Mouse (Mus musculus) large intestine, adult 2 months (tissue): ENCODE measurements at regions not wholly inside any gene's neighbourhood (a gene's known extent, or its start where the extent isn't known, plus 50 kb on each side); places are given as distances from the start of the nearest gene placed in this dataset.

Experiments
- DNase-seq: peaks from one replicate; pipeline ENCODE4 v3.0.0-alpha.2; 2012; ENCODE audit warnings: low read depth, low spot score
- WGBS: fragments of 180-500 bp; shearing (Covaris S2); methylation state at CpG from one replicate; pipeline ENCODE4 v1.1.7; 2018; 5-methylcytosine and 5-hydroxymethylcytosine counted together

DNA sequence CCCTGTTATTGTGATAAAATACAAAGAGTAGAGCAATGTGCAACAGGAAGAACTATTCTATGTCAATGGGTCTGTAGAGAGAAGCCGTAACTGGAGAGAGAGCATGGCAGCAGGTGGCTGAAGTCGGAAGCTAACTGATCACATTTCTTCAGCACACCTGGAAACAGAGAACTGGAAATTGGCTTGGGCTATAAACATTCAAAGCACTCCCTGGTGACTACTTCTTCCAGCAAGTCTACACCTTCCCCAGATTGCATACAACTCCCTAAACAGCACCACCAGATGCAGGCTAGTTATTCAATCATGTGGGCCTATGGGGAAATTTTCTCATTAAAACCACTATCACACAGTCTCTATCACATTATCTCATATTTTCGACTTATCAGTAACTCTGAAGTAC is 413.4 kb downstream of the Basp1 start:
- DNase-seq, result no peak
- 80% methylated on average over 3 of the region's 3 CpGs for WGBS

DNA sequence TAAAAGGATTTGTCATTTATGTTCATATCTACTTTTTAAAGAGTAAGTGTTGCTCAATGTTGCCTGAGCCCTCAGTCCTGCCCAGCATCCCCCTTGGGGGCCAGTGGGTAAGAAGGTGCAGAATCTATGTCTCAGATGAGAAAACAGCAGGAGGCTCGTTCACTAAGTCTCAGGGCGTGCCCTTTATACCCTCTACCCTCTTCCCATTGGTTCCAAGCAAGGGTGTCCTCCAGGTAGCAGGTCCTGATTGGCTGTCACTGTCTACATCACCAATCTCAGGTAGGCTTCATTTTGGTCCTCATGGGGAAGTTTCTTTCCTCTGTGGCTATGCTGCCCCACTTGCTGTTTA is 420.3 kb downstream of the Basp1 start:
- DNase-seq, result no peak
- WGBS, result 64% methylated on average over 2 of the region's 2 CpGs

DNA sequence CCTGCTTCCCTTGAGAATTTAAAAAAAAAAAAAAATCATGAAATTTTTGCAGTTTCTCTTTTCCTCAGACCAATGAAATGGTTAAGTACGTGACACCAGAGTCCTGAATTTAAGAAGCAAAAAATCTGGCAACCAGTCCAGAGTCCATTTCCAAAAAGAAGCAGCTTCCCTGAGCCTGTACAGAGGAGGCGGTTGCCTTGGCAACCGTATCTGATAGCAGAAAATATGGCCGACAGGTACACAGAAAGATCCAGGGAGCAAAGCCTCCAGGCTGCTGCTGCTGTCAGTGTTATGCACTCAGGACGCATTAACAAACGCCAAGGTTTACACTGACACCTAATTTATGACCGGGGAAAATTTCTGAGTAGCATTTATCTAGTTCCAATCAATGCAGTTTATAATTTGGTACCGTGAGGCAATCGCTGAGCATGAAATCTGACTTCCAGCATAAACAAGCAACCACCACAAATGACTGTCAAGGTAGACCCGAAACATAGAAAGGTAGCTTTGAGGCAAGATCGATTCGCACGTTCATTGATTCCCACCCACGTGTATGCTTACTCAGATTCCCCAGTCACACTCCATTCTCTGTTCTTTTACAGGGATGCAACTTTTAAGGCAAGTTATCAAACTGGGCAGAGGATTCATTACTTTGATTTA is 420.8 kb downstream of the Basp1 start:
- no peak for DNase-seq
- 82% methylated on average over 14 of the region's 14 CpGs for WGBS

DNA sequence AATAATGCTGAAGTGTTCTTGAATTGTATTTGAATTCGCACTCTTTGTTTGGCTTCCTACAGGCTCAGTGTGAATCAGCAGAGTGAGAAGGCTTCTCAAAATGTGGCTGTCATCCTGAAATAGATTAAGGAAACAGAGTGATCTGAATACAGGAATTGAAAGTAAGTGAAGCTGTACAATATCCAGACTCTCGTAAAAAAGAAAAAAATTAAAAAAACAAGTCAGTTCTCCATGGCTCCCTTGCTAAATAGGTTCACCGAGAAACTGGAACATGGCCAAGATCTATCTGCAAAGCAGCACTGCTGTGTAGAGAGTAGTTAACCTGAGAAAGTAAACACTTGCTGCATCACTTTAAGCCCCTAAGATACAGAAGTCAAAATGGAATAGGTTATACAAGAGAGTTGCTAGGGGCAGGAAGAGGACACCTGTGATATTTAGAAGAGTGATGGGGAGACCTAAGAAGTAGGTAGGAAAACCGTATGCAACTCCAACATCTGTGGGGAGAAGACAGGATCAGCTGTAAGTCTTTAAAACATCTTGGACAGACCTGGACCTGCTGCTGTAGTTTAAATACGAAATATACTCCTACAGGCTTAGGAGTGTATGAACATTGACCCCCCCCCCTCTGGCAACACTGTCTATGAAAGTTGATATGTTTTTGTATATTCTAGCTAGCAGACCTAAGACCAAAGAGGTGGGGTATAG is 423.3 kb downstream of the Basp1 start:
- 52% methylated on average over 5 of the region's 5 CpGs for WGBS
- DNase-seq, result no peak

DNA sequence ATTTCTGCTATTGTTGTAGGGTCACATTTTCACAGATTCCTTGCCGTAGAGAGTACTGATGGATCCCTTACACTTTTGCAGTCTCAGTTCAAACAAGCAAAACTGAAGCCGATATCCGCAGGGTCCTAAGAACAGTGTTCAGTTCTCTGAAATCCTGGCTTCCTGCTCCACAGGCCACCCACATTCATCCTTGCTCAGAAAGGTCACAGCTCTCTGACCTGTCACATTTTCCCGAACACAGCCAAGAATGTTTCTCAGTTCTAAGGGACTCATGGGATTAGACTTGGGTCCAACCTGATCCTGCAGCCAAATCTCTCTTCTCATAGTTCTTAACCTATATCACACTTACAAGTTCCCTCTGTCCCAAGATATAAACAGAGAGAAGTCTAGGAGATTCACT is 432.7 kb downstream of the Basp1 start:
- WGBS, result 68% methylated on average over 4 of the region's 4 CpGs
- DNase-seq, result no peak

DNA sequence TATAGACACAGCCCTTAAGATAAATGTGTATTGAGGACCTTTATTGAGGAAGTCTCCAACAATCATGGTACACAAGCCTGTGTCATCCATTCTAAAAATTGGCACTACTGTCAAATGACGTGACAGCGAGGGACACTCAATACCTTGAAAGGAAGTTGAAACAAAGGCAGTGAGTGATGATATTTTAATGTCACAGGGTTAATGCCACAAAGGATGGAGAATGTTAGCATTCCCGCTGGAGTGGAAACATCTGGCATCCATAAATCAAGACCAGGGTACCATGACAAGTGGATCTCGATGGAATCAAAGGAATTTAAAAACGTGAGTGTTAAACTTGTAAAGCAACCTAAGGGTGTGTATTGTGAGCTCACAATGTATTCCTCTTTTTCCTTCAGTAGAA is 441.5 kb downstream of the Basp1 start:
- no peak for DNase-seq
- WGBS, result 34% methylated on average over 5 of the region's 5 CpGs

DNA sequence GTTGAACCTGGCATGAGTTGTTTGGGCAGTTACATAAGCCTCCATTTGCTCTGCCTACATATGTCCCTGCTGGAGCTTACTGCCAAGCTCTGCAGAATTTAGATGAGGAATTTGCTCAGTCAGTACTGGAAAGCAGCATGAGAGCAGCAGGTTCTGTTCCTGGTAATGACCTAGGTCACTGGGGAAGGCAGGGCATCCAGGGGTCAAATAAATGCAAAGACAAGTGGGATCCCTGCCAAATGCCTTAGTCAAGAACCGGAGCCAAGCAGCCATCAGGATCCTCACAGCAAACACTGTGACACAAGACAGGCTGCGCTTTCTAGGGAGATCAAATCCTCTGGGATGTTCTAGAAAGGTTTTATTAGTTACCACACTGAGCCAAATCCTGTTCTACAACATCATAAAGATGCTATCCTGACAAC is 444.2 kb downstream of the Basp1 start:
- WGBS, result 14% methylated on average over 2 of the region's 2 CpGs
- no peak for DNase-seq

DNA sequence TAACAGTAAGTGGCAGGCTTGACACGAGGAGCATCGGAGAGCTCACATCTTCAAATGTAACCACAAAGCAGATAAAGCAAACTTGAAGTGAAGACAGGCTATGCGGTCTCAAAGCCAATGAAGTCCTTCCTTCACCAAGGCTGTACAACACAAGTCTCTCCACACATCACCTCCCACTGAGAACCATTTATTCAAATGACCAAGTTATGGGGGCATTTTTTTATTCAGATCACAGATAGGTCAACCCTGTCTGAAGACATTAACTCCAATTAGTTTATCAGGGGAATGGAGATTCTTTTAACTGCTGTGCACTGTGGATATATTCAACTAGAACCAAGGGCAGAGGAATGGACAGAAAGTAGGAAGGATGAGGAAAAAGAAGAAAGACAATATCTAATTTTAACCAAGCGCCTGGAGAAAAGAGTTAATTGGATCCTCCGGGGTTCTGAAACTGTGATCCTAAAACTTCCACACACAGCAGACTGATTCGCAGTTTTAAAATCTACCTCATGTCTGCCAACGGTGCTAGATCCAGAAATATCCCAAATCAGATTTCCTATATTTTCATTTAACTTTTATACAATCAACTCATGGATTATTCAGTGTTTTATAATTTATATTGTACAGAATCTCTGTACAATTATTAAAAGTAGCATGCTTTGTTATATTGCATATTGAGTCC is 444.8 kb downstream of the Basp1 start:
- 87% methylated on average over 7 of the region's 7 CpGs for WGBS
- DNase-seq, result no peak

DNA sequence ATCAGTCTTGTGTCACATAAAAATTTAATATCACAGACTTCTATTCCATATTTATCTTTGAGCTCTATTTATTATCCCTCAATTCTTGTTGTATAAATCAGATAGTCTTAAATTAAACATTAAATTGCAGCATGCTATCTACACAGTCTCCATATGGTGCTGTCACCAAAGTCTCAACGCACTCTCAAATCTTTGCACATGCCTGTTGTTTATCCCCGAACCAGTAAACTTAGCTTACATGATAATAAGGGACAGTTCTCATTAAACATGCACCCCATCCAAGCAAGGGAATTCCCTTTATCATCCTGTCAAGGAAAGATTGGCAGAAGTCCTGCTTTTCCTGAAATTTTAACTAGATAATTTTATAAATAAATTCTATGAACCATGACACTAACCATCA is 483.8 kb downstream of the Basp1 start:
- 74% methylated on average over 2 of the region's 2 CpGs for WGBS
- DNase-seq, result no peak

DNA sequence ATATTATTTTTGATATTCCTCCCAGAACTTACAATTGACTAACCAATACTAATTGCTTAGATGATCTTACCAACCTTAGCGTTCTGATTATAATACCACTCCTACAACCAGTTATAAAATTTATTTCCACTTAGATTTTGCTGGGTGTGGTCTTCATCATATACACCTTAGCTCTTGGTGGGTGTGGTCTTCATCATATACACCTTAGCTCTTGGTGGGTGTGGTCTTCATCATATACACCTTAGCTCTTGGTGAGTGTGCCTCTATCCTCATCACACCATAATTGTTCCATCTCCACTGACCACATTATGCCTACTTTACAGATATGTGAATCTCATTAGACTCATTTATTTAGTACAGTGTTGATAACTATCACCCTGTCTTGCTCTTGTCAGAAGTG is 501.7 kb downstream of the Basp1 start:
- WGBS, result 74% methylated on average over 1 of the region's 1 CpGs
- DNase-seq, result no peak

DNA sequence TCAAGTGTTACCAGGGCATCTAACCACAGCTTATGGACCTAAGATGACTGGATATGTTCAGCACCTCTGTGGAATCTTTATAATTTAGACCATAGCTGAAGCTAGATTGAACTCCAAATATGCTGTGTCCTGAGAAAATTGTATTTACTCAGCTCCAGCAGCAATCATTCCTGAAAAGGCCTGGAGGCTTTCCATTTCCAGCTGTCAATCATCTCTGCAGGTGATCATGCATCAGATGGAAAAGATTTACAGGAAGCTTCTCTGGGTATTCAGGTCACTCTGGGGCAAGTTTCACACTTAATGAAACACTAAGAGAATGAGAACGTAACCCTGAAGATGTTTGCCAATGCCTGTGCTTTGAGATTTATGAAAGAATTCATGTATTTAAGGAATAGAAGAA is 502.1 kb downstream of the Basp1 start:
- 78% methylated on average over 1 of the region's 1 CpGs for WGBS
- DNase-seq, result no peak

DNA sequence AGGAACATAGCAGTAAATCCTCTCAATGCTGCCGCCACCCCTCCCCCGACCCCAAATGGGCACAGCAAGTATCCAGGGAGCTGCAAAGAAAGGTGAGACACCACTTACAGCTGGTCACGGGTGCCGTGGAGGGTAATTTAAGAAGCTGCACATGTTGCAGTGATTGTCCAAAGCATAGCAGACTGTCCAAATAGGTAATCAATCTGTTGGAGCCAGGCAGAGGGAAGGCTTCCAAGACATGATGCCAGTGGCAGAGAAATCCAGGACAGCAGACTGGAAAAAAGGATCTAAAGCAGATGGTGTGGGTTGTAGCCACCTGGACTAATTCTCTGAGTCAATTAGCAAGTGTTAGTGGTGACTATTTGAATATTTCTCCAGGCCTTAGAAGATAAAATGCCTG is 506.6 kb downstream of the Basp1 start:
- DNase-seq, result no peak
- 55% methylated on average over 4 of the region's 4 CpGs for WGBS

DNA sequence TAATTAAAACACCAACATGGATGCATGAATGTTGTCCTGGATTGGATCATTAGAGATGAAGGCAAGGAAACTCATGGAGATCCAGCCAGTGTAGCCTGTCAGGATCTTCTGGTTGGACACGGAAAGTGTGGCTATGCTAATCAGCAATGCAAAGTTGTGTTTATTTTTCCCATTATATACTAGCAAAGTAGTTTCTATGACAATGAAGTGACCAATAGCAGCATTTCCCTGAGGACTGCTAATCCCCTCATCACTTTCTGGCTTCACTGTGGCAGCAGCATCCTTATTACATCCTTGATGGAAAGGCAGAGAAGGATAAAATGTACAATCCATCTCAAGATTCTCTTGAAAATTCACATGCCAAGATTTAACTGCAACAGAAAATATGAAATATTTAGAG is 534.7 kb downstream of the Basp1 start:
- 66% methylated on average over 1 of the region's 1 CpGs for WGBS
- DNase-seq, result no peak

DNA sequence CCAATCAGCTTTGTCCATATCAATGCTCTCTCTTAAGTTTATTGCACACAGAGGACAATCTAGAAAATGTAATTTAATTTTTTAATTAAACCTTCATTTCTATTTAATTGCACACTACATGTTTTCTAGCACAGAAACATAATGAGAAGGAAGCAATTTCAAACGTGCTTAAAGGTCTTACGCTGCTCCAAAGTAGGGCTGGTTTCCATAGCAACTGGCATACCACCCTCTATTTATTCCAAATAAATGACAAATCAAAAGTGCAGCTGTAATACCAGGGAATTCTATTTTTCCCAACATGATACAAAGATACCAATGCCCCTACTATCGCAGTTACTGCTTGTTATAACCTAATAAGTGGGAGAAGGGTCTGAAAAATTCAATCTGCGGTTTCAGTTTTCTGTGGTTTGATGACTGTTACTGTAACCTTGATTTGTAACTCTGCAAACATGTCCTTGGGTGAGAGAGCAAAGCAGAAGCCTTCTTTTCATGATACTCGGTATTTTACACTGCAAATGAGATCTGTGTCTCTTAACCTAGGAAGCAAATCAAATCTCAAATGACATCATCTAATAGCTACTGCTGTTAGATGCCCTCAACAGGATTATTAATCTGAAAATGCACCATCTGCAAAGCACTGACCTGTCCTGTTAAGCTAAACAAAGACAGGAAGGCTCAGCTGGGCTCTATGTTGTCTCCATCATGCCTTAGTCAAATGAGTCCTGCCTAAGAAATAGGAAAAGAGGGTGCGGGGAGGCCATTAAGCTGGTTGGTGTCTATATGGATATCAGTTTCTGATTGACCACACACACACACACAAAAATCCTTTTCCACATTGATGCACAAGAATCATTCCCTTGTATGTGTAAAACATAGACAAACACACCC is 535.6 kb downstream of the Basp1 start:
- no peak for DNase-seq
- WGBS, result 66% methylated on average over 6 of the region's 6 CpGs

DNA sequence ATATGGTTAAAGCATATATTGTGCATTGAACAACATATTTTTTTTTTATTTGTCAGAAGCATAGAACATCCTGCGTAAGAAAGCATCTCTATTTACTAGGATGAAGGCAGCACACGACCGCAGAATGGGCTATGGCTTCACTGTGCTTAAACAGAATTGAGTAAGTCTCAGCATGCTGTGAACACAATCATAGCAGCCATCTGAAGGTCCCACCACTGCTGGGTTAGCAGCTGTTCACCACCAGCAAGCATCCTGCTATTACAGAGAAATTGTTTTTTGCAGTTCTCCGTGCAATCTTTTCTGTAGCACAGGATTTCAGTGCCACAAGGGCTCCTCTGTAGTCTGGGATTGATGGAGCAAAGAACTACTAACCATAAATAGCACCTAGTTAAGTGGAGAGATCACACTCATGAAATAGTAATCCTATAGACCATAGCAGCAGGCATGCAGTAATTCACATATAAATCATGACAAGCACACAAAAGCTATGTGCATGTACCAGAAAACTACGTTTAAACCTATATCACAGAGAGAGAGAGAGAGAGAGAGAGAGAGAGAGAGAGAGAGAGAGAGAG is 537.3 kb downstream of the Basp1 start:
- 79% methylated on average over 5 of the region's 5 CpGs for WGBS
- DNase-seq, result no peak

DNA sequence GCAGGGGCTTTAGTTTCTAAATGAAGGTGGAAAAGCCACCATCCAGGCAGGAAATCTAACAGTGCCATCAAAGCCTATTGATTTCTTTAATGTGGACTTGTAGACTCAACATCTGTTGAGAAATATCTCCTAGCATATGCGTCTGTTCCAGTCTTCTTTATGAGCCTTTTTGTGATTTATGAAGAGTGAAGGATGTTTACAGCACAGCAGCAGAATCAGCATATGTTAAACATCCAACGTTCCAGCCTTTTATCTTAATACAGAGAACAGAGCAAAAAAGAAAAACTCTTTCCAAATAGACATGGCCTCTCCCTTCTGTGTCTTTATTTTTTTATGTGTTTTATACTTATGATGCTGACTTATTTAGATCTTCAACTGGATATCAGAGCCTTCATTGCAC is 573.3 kb downstream of the Basp1 start:
- no peak for DNase-seq
- WGBS, result 50% methylated on average over 2 of the region's 2 CpGs

DNA sequence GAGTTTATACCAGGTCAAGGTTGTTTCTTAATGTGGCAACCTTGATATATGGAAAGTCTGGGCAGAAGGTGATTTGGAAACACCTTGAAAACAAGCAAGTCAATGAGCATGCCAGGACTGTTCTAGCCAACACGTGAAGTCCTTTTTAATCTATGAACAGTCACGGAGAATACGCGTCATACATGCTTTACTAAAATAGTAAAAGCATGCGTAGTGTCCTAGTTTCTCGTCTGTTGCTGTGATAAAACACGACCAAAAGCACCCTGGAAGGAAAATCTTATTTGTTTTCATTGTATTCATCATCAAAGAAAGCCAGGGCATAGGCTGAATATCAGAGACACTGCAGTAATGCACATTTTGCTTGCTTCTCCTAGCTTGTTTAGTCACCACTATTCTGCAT is 575.2 kb downstream of the Basp1 start:
- 85% methylated on average over 7 of the region's 7 CpGs for WGBS
- DNase-seq, result no peak

DNA sequence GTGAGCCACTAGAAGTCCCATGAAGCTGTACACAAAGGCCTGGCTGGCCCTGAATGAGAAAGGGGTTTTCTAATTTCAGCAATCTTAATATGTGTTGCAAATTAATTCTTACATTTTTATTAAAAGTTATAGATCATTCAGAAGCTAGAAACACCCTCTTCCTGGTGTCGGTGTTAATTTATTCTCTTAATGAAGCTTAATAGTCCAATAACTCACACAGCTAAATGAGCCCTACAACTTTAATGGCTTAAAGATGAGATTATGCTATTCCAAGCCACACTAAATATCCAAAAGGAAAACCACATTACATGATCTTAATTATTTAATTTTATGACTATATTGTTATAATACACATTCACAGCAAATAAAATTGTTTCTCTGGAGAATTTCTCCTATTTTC is 585.7 kb downstream of the Basp1 start:
- no peak for DNase-seq
- WGBS, result 95% methylated on average over 1 of the region's 1 CpGs

DNA sequence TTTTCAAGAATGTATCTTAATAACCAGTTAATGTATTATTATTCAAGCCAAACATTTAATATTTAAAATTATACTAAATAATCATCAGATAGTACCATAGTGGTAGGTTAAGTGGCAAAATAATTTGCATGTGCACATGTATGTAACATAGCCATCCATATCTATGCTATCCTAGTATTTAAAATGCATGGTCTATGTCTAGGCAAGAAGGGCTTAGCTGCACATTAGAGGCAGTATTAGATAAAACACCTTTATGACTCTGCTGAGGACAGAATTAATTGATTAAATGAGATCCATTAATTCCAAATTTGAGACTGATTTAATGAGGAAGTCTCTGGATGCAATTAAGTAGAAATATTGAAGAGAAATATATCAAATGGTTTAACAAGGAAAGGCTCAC is 586.3 kb downstream of the Basp1 start:
- no peak for DNase-seq

DNA sequence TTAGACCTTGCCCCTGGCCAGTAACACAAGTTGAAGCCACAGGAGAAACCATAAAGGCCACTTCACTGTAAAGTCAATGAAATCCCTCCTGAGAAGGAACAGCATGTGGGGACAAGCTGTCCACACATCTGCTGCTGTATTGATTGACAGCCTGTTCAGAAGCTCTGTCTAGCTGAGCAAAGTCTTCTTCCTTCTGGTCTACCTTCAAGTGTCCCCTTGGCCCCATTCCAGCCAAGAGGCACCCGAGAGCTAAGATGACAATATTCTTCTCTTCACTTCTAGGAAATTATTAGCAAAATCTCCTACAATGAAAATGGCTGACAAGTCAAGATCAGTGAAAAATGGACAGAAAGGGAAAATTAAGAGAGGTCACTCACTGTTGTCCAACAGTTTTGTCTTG is 616.7 kb downstream of the Basp1 start:
- DNase-seq, result no peak
- WGBS, result 60% methylated on average over 1 of the region's 1 CpGs
